Mouse (Mus musculus) 416B (cell line): Measurements from ENCODE around the gene Tubb2b.
A peak's percentile ranks its signal among the peaks of the same experiment; 100 is the strongest.

Source experiments
- DNase-seq: peaks from one replicate; pipeline ENCODE4 v3.0.0; 2011; ENCODE audit warnings: low read depth

The Tubb2b gene

DNA sequence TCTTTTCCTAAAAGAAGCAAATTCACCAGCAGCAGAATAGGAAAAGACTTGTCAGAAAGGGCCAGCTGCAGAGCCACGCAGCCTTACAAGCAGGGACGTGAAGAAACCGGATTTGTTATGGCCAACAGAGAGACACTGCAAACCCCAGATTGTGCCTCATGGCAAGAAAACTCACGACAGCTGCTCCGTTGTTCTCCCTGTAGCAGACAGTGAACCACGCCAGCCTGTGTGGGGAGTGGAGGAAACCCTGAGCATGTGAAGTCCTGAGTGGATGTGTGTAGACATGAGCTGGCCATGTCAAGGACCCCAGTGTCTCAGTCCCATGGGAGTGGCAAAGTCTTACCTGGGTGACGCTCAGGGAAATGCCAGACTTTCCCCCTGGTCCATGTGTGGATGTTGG is 6.3 kb upstream of the Tubb2b start:
- DNase-seq, result no peak

DNA sequence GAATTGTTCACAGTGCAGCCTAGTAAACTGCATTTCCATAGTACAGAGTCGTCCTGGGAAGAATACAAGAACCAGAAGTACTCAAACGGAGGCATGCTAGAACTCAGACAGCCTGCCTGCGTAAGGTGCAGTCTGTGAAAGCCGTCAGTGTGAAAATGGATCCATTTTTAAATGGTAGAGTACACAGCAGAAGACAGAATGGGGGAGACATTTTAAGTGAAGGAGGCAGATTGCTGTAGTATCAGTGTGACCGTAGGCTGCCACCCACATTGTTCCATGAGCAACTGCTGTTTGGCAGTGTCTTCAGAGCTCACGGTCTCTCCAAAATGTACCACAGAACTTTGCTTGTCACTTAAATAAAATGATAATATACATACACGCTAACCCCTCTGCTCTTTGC is 4.0 kb upstream of the Tubb2b start:
- no peak for DNase-seq

DNA sequence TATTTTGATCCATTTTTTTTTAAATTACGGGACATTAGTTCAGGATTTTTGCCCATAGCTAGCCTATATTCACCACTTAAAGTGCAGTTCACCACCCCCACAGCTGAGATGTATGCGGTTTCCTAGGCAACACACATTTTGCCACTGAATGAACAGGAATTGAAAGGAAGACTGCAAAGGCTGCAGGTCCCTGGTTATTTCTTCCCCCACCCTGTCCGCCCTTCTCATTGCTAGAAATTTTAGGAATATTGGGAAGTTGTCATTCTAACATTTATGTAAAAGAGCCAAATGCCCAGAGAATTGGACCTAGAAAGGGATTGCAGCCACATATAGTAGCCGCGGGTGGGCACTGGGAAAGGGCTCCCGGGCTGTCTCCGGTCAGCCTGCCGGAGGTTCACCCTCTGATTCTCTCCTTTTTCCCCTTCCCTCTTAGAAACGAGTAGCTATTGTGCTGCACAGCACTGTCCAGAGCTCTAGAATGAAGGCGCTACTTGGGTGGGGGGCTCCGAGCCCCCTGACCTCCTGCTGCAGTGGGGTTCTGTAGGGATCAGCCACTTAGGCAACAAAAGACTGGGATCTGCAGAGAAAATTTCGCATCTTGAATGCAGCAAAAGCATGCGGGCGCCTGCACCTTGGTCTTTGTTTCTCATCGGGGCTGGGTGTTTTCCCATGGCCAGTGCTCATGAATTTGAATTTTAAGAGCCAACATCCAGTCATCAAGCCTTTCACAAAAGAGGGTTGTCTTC is 3.2 kb upstream of the Tubb2b start:
- DNase-seq, result no peak

DNA sequence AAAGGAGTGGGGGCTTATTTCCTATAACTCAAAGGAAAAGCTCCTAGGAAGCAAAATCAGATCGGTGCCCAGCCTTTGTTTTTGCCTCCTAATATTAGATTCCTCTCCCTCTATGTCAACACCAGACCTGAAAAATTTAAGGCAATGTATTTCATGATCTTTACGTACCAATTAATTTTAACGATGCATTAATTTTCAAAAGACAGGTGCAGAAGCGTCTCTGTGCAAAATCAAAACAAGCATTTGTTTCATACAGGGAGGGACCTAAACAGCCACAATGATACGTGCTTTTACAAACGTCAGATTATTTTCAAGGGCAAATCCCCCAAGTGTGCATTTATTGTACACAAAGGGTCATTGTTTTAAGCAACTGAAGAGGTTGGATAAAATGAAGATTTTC is 2.6 kb upstream of the Tubb2b start:
- DNase-seq, result no peak

GRCm38 (mm10) chr13:34132299-34132698 is 2.0 kb upstream of the Tubb2b start:
- no peak for DNase-seq

GRCm38 (mm10) chr13:34131708-34132060 is 1.4 kb upstream of the Tubb2b start:
- no peak for DNase-seq

- no peak for DNase-seq
These were observed 893 bp upstream of the Tubb2b start for GRCm38 (mm10) chr13:34131011-34131707.

- no peak for DNase-seq
These were observed 611 bp downstream of the Tubb2b start for GRCm38 (mm10) chr13:34129485-34130225.

- DNase-seq, result no peak
These were observed 1.8 kb downstream of the Tubb2b start for GRCm38 (mm10) chr13:34128276-34129114.

DNA sequence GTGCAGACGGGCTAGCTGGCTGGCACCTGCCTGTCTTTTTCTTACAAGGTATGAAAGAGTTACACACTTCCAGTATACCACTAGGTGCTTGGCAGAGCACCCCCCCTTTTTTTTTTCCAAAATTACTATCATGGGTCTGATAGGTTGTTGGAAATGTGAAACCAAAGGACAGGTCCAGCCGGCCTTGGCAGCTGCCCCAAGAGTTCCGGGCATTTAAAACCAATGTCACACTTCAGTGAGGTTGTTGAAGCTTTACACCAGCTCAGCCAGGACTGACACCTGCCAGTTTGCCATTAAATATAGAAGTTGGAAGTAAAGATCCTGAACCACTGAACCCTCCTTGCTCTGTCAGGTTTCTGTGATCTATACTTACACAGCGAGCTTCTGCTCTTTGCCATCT is 4.6 kb downstream of the Tubb2b start:
- DNase-seq, result no peak

- no peak for DNase-seq
These were observed 9.7 kb downstream of the Tubb2b start for GRCm38 (mm10) chr13:34120536-34120935.

GRCm38 (mm10) chr13:34119406-34119805 is 10.9 kb downstream of the Tubb2b start:
- DNase-seq, result no peak

GRCm38 (mm10) chr13:34118816-34119215 is 11.4 kb downstream of the Tubb2b start:
- no peak for DNase-seq

DNA sequence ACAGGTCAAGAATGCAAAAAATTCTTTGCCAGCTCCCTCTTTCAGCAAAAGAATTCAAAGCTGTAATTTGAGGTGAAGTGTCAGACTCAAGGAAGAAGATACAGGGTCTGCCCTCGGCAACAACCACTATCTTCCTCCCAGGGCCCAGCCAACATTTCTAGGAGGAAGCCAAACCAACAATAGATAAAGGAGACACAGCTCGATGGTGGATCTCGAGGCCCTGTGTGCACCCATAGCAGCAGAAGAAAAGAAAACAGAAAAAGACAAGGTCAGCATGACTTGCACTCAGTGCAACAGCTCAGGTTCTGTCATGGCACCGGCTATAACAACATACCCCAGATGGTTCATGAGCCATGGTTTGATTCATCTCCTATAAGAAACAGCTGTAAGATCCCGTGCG is 13.8 kb downstream of the Tubb2b start:
- no peak for DNase-seq

DNA sequence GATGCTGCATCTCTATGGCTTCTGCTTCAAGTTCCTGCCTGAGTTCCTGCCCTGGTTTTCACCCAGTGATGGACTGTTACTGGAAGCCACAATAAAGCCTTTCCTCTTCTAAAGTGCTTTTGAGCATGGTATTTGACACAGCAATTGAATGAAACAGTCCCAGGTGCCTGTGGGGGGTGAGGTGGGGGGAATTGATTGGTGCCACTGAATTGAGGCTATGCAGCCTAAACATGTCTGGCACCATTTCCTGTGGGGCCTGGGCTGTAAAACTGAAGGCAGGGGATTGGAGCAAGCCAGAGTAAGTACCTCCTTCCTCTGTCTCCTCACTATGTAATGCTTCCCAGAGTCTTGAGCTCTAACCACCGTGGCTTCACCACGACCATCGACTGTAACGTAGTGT is 15.6 kb downstream of the Tubb2b start:
- DNase-seq, result no peak

DNA sequence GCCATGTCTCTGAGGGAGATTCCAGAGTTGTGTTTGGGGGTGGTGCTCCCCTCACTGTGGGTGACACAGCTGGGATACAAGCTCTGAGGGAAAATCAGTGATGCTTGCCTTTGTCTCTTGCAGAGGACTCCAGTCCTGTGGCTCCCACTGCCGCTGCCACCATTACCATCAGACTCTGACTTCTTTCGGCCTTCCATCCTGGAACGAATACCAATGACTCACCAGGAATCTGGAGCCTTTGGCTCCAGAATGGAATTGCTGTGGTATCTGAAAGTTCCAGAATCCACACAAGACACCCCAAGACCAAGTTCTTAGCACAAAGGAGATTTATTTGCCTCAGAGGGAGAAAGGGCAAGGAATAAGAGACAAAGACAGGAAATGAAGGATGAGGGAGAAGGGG is 17.2 kb downstream of the Tubb2b start:
- no peak for DNase-seq

GRCm38 (mm10) chr13:34112369-34113081 is 17.7 kb downstream of the Tubb2b start:
- DNase-seq, result peak; percentile 65

DNA sequence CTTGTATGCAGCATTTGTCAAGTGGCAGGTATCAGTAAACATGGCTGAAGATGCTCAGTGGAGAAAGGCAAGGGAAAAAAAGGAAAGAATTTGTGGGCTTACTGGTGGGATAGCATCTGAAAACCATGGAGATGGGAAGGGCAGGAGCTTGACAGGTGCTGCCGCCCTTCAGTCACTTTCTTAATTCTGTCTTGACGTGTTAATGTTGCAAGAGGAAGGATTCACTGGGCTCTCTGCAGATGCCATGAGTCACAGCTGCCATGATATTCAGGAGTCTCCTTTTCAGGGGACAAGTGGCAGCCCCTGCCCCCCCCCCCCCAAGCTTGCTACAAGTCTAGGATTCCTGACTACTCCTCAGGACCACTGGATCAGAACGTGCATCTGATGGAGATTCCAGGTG is 18.4 kb downstream of the Tubb2b start:
- no peak for DNase-seq

DNA sequence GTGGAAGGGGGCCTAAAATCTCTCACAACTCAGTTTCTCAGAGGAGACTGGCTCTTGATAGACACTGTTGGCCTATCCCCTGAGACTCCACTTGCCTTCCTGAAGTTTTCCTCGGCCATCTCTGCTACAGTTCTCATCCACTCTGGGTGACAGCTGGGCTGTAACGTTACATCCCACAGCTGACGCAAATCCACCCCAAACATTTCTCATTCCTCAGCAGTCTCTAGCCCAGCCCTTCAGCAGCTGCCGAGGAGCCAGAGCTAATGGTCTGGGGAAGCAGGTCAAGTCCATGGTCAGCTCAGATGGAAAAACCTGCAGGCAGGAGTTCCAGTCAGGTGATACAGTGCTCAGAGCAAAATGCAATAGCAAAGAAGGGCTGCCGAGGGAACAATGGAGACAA is 19.2 kb downstream of the Tubb2b start:
- DNase-seq, result no peak

GRCm38 (mm10) chr13:34109677-34110058 is 20.6 kb downstream of the Tubb2b start:
- DNase-seq, result no peak

- no peak for DNase-seq
These were observed 21.1 kb downstream of the Tubb2b start for GRCm38 (mm10) chr13:34109035-34109676.
